Mouse (Mus musculus): Measurements from ENCODE around the gene Ctbp2.

- TF ChIP-seq HCFC1 (IDR thresholded peaks at IDR 0.05; ENCODE audit: low read depth, low read length) = no peak
- TF ChIP-seq USF2 (IDR thresholded peaks at IDR 0.05; ENCODE audit: borderline replicate concordance in 1 of 2, insufficient read depth in 1 of 2, low read depth in 1 of 2, low read length in 2 of 2) = no peak
- no peak for TF ChIP-seq ETS1 (IDR thresholded peaks at IDR 0.05; ENCODE audit: low read depth, low read length)
- no peak for TF ChIP-seq EP300 (IDR thresholded peaks at IDR 0.05; ENCODE audit: low read depth in 1 of 2, low read length in 2 of 2)
- TF ChIP-seq ELF1 (IDR thresholded peaks at IDR 0.05; ENCODE audit: low read depth, low read length) = no peak
- TF ChIP-seq MEF2A (IDR thresholded peaks at IDR 0.05; ENCODE audit: extremely low read depth, insufficient replicate concordance, low read depth, low read length, poor library complexity, severe bottlenecking) = no peak
- TF ChIP-seq CTCF (IDR thresholded peaks at IDR 0.05 in 2 of 3, conservative IDR thresholded peaks at IDR 0.05 in 1 of 3; ENCODE audit: control insufficient read depth in 1 of 3, insufficient read depth in 1 of 3, low read depth in 2 of 3, low read length in 3 of 3, poor library complexity in 1 of 3, severe bottlenecking in 1 of 3) = no peak
Measured at GRCm38 (mm10) chr7:133089621-133090260, 34.4 kb downstream of the Ctbp2 start.
